Comparison of ENCODE assay signal across 13 mouse cellular contexts in genomic region chr11:11690059-11690844, GRCm38 (mm10). TPM values are rescaled to one million over a fixed set of nuclear protein-coding genes. Genes with fewer than 3 reads are reported as not detected.
DNase-seq lines count a peak whose midpoint lies in the region; ATAC-seq and TF ChIP-seq lines count a peak whose summit lies in the region.
"Had no signal": no experiment of that assay in that cellular context is flagged by ENCODE, and none has a peak within 500 bp of the region (broad histone marks: within the 10 kb centered on the region; RNA-seq: fewer than 3 reads in every experiment).

No protein-coding gene starts in this region.

- no peaks in the 10 kb centered on the region for H3K9me3 ChIP-seq in erythroblast, embryonic 14.5 days (ENCODE audit: control insufficient read depth, low read length)
- no peaks in the 10 kb centered on the region for H3K9me3 ChIP-seq in liver, postnatal 0 days (ENCODE audit: low read length)
- no peaks in the 10 kb centered on the region for H3K9me3 ChIP-seq in kidney, embryonic 15.5 days (replicated peaks)
- H3K9me3 ChIP-seq in intestine, embryonic 15.5 days, result no peaks in the 10 kb centered on the region

- no peak for TF ChIP-seq EP300 in liver, postnatal 0 days (IDR thresholded peaks at IDR 0.05; ENCODE audit: low read depth)

- 4% methylated on average over 11 of the region's 11 CpGs for WGBS in bone marrow, adult 2 months
- 40% methylated on average over 11 of the region's 11 CpGs for WGBS in liver, postnatal 0 days (ENCODE audit: insufficient replicate concordance)
- WGBS in kidney, embryonic 15.5 days, result 76% methylated on average over 11 of the region's 11 CpGs
- 77% methylated on average over 11 of the region's 11 CpGs for WGBS in intestine, embryonic 15.5 days

- H3K36me3 ChIP-seq in erythroblast, embryonic 14.5 days (ENCODE audit: control insufficient read depth), result peaks cover 38% of the 10 kb centered on the region
- H3K36me3 ChIP-seq in liver, postnatal 0 days (replicated peaks; ENCODE audit: insufficient read depth, low read length), result no peaks in the 10 kb centered on the region
- H3K36me3 ChIP-seq in kidney, embryonic 15.5 days, result no peaks in the 10 kb centered on the region
- H3K36me3 ChIP-seq in intestine, embryonic 15.5 days, result no peaks in the 10 kb centered on the region

- H3K27ac ChIP-seq in bone marrow, adult 2 months (ENCODE audit: control insufficient read depth, insufficient read depth, low read depth, low read length, poor library complexity), result peak overlapping the region; percentile 93
- peak overlapping the region; percentile 87 for H3K27ac ChIP-seq in liver, postnatal 0 days (ENCODE audit: low read depth)
- no peak overlapping the region for H3K27ac ChIP-seq in kidney, embryonic 15.5 days
- H3K27ac ChIP-seq in intestine, embryonic 15.5 days, result no peak overlapping the region

- peaks cover 72% of the 10 kb centered on the region for H3K4me1 ChIP-seq in erythroblast, embryonic 14.5 days (ENCODE audit: control insufficient read depth)
- H3K4me1 ChIP-seq in bone marrow, adult 2 months (ENCODE audit: control insufficient read depth, insufficient read depth, low read length), result peaks cover 11% of the 10 kb centered on the region
- H3K4me1 ChIP-seq in liver, postnatal 0 days (ENCODE audit: insufficient read depth), result peaks cover 34% of the 10 kb centered on the region
- peaks cover 15% of the 10 kb centered on the region for H3K4me1 ChIP-seq in kidney, embryonic 15.5 days
- peaks cover 8% of the 10 kb centered on the region; the same call in 1 of the 2 replicates for H3K4me1 ChIP-seq in intestine, embryonic 15.5 days (replicated peaks)

- H3K27me3 ChIP-seq in erythroblast, embryonic 14.5 days (ENCODE audit: control insufficient read depth), result peaks cover 6% of the 10 kb centered on the region; the same call in 1 of the 2 replicates
- H3K27me3 ChIP-seq in liver, postnatal 0 days (ENCODE audit: insufficient read depth, low read length), result peaks cover 9% of the 10 kb centered on the region; the same call in 1 of the 2 replicates
- H3K27me3 ChIP-seq in kidney, embryonic 15.5 days, result peaks cover 42% of the 10 kb centered on the region
- H3K27me3 ChIP-seq in intestine, embryonic 15.5 days (replicated peaks), result peaks cover 16% of the 10 kb centered on the region

- no peak for ATAC-seq in erythroblast, adult 5-6 weeks (replicated peaks; ENCODE audit: low FRiP score, poor library complexity, severe bottlenecking)
- ATAC-seq in liver, postnatal 0 days, result no peak
- no peak for ATAC-seq in kidney, embryonic 15.5 days (replicated peaks; ENCODE audit: low FRiP score)
- no peak for ATAC-seq in intestine, embryonic 15.5 days
- ATAC-seq: intestine, embryonic 16.5 days had no signal

- H3K4me3 ChIP-seq in erythroblast, embryonic 14.5 days (replicated peaks), result peak overlapping the region; percentile 47
- H3K4me3 ChIP-seq in bone marrow, adult 2 months (replicated peaks; ENCODE audit: control insufficient read depth, low read depth, low read length), result peak overlapping the region; percentile 53
- peak overlapping the region; percentile 74 for H3K4me3 ChIP-seq in liver, postnatal 0 days (ENCODE audit: low read depth, low read length)
- no peak overlapping the region for H3K4me3 ChIP-seq in kidney, embryonic 15.5 days (replicated peaks)
- H3K4me3 ChIP-seq in intestine, embryonic 15.5 days (replicated peaks), result no peak overlapping the region

- peak overlapping the region; percentile 84 for H3K4me2 ChIP-seq in liver, postnatal 0 days (ENCODE audit: low read depth, low read length)
- no peak overlapping the region for H3K4me2 ChIP-seq in kidney, embryonic 15.5 days
- no peak overlapping the region for H3K4me2 ChIP-seq in intestine, embryonic 15.5 days (replicated peaks)

- peak overlapping the region; percentile 49 for H3K9ac ChIP-seq in liver, postnatal 0 days (replicated peaks)
- no peak overlapping the region for H3K9ac ChIP-seq in kidney, embryonic 15.5 days
- no peak overlapping the region for H3K9ac ChIP-seq in intestine, embryonic 15.5 days

- DNase-seq in liver, postnatal 0 days, result no peak
- peak; percentile 33 to 71 for DNase-seq in spleen, postnatal 4 days (ENCODE audit: low spot score in 2 of 2)
- no peak for DNase-seq in lung, postnatal 14 days
- DNase-seq: cerebellum, adult 2 months; gastrocnemius, postnatal 25 days; layer of hippocampus, postnatal 36 days; lung, postnatal 10 days had no signal

- no peak for TF ChIP-seq CTCF in bone marrow, adult 2 months (IDR thresholded peaks at IDR 0.05; ENCODE audit: control insufficient read depth, insufficient read depth, low read length)
- TF ChIP-seq CTCF in liver, postnatal 0 days (IDR thresholded peaks at IDR 0.05; ENCODE audit: low read depth), result no peak

- peak; percentile 41; the same call in 1 of the 2 replicates for TF ChIP-seq POLR2A in bone marrow, adult 2 months (IDR thresholded peaks at IDR 0.05; ENCODE audit: borderline replicate concordance, control insufficient read depth, low read depth, low read length)

RNA-seq across cellular contexts. Expression of gene Ikzf1, which starts 5.4 kb away (rescaled TPM):
- 6.6 and 7.2 TPM in 2 replicates for polyA plus RNA-seq in erythroblast, embryonic 14.5 days (2012)
- 61.1 and 70.4 TPM in 2 replicates for total RNA-seq in erythroblast, adult 5-6 weeks (2015; ENCODE audit: low replicate concordance)
- total RNA-seq in erythroblast, adult 5-6 weeks (2017; ENCODE audit: low replicate concordance), result 27.2 and 32.0 TPM in 2 replicates
- polyA plus RNA-seq in bone marrow, adult 2 months (2011; ENCODE audit: insufficient read depth, insufficient read length, low replicate concordance, missing spikeins), result 32.8 and 38.1 TPM in 2 replicates
- polyA plus RNA-seq in liver, postnatal 0 days (2015; fragmentation: Nextera tagmentation; extraction: Ambion mirVana), result 11.6 and 12.5 TPM in 2 replicates
- 0.85 and 1.3 TPM in 2 replicates for polyA plus RNA-seq in kidney, embryonic 15.5 days (2015; fragmentation: Nextera tagmentation; extraction: Ambion mirVana)
- 1.5 and 1.7 TPM in 2 replicates for polyA plus RNA-seq in intestine, embryonic 15.5 days (2015; fragmentation: Nextera tagmentation; extraction: Ambion mirVana)

Comparison
In these comparisons a context has a peak if more than half of its experiments do, and no peak if none do; other contexts are left out.
1. H3K4me3 ChIP-seq: peak in erythroblast, embryonic 14.5 days (single experiment), bone marrow, adult 2 months (single experiment) and liver, postnatal 0 days (single experiment); none in kidney, embryonic 15.5 days (single experiment) and intestine, embryonic 15.5 days (single experiment).
2. H3K27ac ChIP-seq: peak in bone marrow, adult 2 months (single experiment) and liver, postnatal 0 days (single experiment); none in kidney, embryonic 15.5 days (single experiment) and intestine, embryonic 15.5 days (single experiment).
3. DNase-seq: peak in spleen, postnatal 4 days (2 of 2); none in liver, postnatal 0 days (single experiment) and lung, postnatal 14 days (single experiment).